ENCODE assay signal across 8 mouse cellular contexts in the genomic region with DNA sequence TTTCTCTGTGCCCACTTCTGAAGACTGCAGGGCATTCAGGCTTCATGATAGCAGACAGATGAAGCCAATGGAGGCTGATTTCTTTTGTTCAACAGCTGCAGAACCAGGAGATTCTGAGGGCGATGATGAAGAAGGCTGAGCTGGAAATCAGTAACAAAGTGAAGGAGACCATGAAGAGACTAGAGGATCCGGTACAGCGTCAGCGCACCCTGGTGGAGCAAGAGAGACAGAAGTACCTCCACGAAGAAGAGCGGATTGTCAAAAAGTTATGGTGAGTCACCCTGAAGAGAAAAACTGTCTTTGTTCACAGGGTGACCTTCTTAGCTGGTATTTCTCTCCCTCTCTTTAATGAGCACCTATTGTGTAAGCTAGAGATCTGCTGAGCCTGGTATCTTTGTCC.
DNase-seq lines count a peak whose midpoint lies in the region; ATAC-seq and TF ChIP-seq lines count a peak whose summit lies in the region.

No protein-coding gene starts in this region.

- H3K36me3 ChIP-seq in hindbrain, embryonic 10.5 days = no peaks in the 10 kb centered on the region
- H3K36me3 ChIP-seq in hindbrain, embryonic 13.5 days = no peaks in the 10 kb centered on the region
- no peaks in the 10 kb centered on the region for H3K36me3 ChIP-seq in hindbrain, postnatal 0 days (ENCODE audit: insufficient read depth, low read length)

- no peak overlapping the region for H3K4me2 ChIP-seq in hindbrain, embryonic 13.5 days
- H3K4me2 ChIP-seq in hindbrain, postnatal 0 days (ENCODE audit: low read depth, low read length) = no peak overlapping the region

- H3K4me1 ChIP-seq in hindbrain, embryonic 10.5 days (replicated peaks) = 0 out of 2 replicates have a peak, but pooled peaks cover 3% of the 10 kb centered on the region
- no peaks in the 10 kb centered on the region for H3K4me1 ChIP-seq in hindbrain, embryonic 13.5 days (replicated peaks)
- no peaks in the 10 kb centered on the region for H3K4me1 ChIP-seq in hindbrain, postnatal 0 days (ENCODE audit: insufficient read depth, low read length)

- no peaks in the 10 kb centered on the region for H3K27me3 ChIP-seq in hindbrain, embryonic 10.5 days (ENCODE audit: insufficient read depth, poor library complexity, severe bottlenecking)
- no peaks in the 10 kb centered on the region for H3K27me3 ChIP-seq in hindbrain, embryonic 13.5 days
- H3K27me3 ChIP-seq in hindbrain, postnatal 0 days (ENCODE audit: insufficient read depth, low read length) = no peaks in the 10 kb centered on the region

- H3K9ac ChIP-seq in hindbrain, embryonic 13.5 days = no peak overlapping the region
- no peak overlapping the region for H3K9ac ChIP-seq in hindbrain, postnatal 0 days (replicated peaks; ENCODE audit: low read length)

- 79% methylated on average over 6 of the region's 6 CpGs for WGBS in hindbrain, embryonic 10.5 days
- WGBS in hindbrain, embryonic 13.5 days = 72% methylated on average over 6 of the region's 6 CpGs
- WGBS in hindbrain, postnatal 0 days = 71% methylated on average over 6 of the region's 6 CpGs

- no peak for ATAC-seq in hindbrain, embryonic 13.5 days (ENCODE audit: low FRiP score)
- ATAC-seq in hindbrain, postnatal 0 days = peak; percentile 41; the same call in 1 of the 2 replicates

- no peaks in the 10 kb centered on the region for H3K9me3 ChIP-seq in hindbrain, embryonic 10.5 days
- H3K9me3 ChIP-seq in hindbrain, embryonic 13.5 days = no peaks in the 10 kb centered on the region
- no peaks in the 10 kb centered on the region for H3K9me3 ChIP-seq in hindbrain, postnatal 0 days (ENCODE audit: low read length)

- peak; percentile 25 for DNase-seq in hindbrain, embryonic 10.5 days (ENCODE audit: low spot score)
- peak; percentile 21 for DNase-seq in A20 (ENCODE audit: low read depth, low spot score)
- peak; percentile 54 for DNase-seq in adrenal gland, adult 2 months
- DNase-seq in hindbrain, postnatal 0 days (ENCODE audit: low spot score) = peak; percentile 73
- peak; percentile 37 to 49 for DNase-seq in right cerebral cortex, adult 2 months (ENCODE audit: low spot score in 2 of 2)
- no peak for DNase-seq in thymus, postnatal 10 days (ENCODE audit: low spot score in 2 of 2)
- no peak for DNase-seq in cerebellum, adult 11 months

- H3K27ac ChIP-seq in hindbrain, embryonic 10.5 days = no peak overlapping the region
- no peak overlapping the region for H3K27ac ChIP-seq in hindbrain, embryonic 13.5 days
- no peak overlapping the region for H3K27ac ChIP-seq in hindbrain, postnatal 0 days

- no peak overlapping the region for H3K4me3 ChIP-seq in hindbrain, embryonic 10.5 days
- H3K4me3 ChIP-seq in hindbrain, embryonic 13.5 days = no peak overlapping the region
- H3K4me3 ChIP-seq in hindbrain, postnatal 0 days (ENCODE audit: low read length) = no peak overlapping the region

- TF ChIP-seq CTCF in hindbrain, postnatal 0 days (IDR thresholded peaks at IDR 0.05; ENCODE audit: low read depth) = peak; percentile 67

Comparison
In these comparisons a context has a peak if more than half of its experiments do, and no peak if none do; other contexts are left out.
1. DNase-seq: peak in hindbrain, embryonic 10.5 days (single experiment), A20 (single experiment), adrenal gland, adult 2 months (single experiment), hindbrain, postnatal 0 days (single experiment) and right cerebral cortex, adult 2 months (2 of 2); none in thymus, postnatal 10 days (0 of 2) and cerebellum, adult 11 months (single experiment).